ENCODE assay signal across 19 mouse cellular contexts in genomic region chr9:56309079-56309478, GRCm38 (mm10).
DNase-seq lines count a peak whose midpoint lies in the region; ATAC-seq and TF ChIP-seq lines count a peak whose summit lies in the region.
"Had no signal": no experiment of that assay in that cellular context is flagged by ENCODE, and none has a peak within 500 bp of the region (broad histone marks: within the 10 kb centered on the region; RNA-seq: fewer than 3 reads in every experiment).

No protein-coding gene starts in this region.

- H3K4me3 ChIP-seq in forebrain, embryonic 16.5 days (replicated peaks; ENCODE audit: low read length): no peak overlapping the region
- no peak overlapping the region for H3K4me3 ChIP-seq in forebrain, embryonic 12.5 days (replicated peaks)
- H3K4me3 ChIP-seq in lung, embryonic 14.5 days (ENCODE audit: low read depth, low read length): no peak overlapping the region
- H3K4me3 ChIP-seq: embryonic facial prominence, embryonic 15.5 days; erythroblast, embryonic 14.5 days; heart, adult 2 months; heart, embryonic 15.5 days had no signal

- no peak for TF ChIP-seq POLR2A in brain, embryonic 14.5 days (IDR thresholded peaks at IDR 0.05; ENCODE audit: borderline replicate concordance, extremely low read depth, insufficient read depth, insufficient read length, poor library complexity, severe bottlenecking)

- no peaks in the 10 kb centered on the region for H3K27me3 ChIP-seq in forebrain, embryonic 16.5 days (replicated peaks; ENCODE audit: control insufficient read depth, insufficient read depth, low read length)
- H3K27me3 ChIP-seq in forebrain, embryonic 12.5 days: no peaks in the 10 kb centered on the region
- H3K27me3 ChIP-seq in lung, embryonic 14.5 days (ENCODE audit: insufficient read depth, low read length): no peaks in the 10 kb centered on the region
- H3K27me3 ChIP-seq: embryonic facial prominence, embryonic 15.5 days; heart, embryonic 15.5 days had no signal

- whole genome bisulfite sequencing in forebrain, embryonic 16.5 days: 45% methylated on average over 2 of the region's 2 CpGs
- 68% methylated on average over 2 of the region's 2 CpGs for WGBS in forebrain, embryonic 12.5 days
- WGBS in lung, embryonic 14.5 days: 39% methylated on average over 2 of the region's 2 CpGs

- TF ChIP-seq CTCF in lung, embryonic 14.5 days (IDR thresholded peaks at IDR 0.05; ENCODE audit: low read depth): no peak
- TF ChIP-seq CTCF in brain, embryonic 14.5 days (IDR thresholded peaks at IDR 0.05; ENCODE audit: borderline replicate concordance, extremely low read depth, insufficient read depth, insufficient read length): no peak

- no peaks in the 10 kb centered on the region for H3K9me3 ChIP-seq in forebrain, embryonic 16.5 days (ENCODE audit: control insufficient read depth, low read length)
- H3K9me3 ChIP-seq in forebrain, embryonic 12.5 days: no peaks in the 10 kb centered on the region
- no peaks in the 10 kb centered on the region for H3K9me3 ChIP-seq in lung, embryonic 14.5 days (ENCODE audit: low read depth, low read length)
- H3K9me3 ChIP-seq: embryonic facial prominence, embryonic 15.5 days; heart, embryonic 15.5 days had no signal

- DNase-seq in lung, embryonic 14.5 days: peak; percentile 33
- DNase-seq in lung, postnatal 14 days: no peak
- peak; percentile 68 for DNase-seq in brain, embryonic 14.5 days (ENCODE audit: low read depth)
- no peak for DNase-seq in cerebellum, adult 18-20 months
- no peak for DNase-seq in left cerebral cortex, adult 9 months (ENCODE audit: low spot score in 2 of 2)
- DNase-seq: adrenal gland, postnatal 10 days; cerebellum, adult 8-10 months; cerebellum, postnatal 14 days; embryo, embryonic 11 days; gastrocnemius, postnatal 14 days; heart, adult 2 months; heart, postnatal 14 days had no signal

- H3K4me2 ChIP-seq in forebrain, embryonic 16.5 days (ENCODE audit: low read length): no peak overlapping the region
- no peak overlapping the region for H3K4me2 ChIP-seq in forebrain, embryonic 12.5 days
- H3K4me2 ChIP-seq in lung, embryonic 14.5 days: no peak overlapping the region
- H3K4me2 ChIP-seq: embryonic facial prominence, embryonic 15.5 days; heart, embryonic 11.5 days; heart, embryonic 15.5 days had no signal

- no peak overlapping the region for H3K27ac ChIP-seq in forebrain, embryonic 16.5 days (ENCODE audit: low read length)
- no peak overlapping the region for H3K27ac ChIP-seq in forebrain, embryonic 12.5 days
- H3K27ac ChIP-seq in lung, embryonic 14.5 days (ENCODE audit: low read depth): no peak overlapping the region
- H3K27ac ChIP-seq: embryonic facial prominence, embryonic 15.5 days; heart, adult 2 months; heart, embryonic 15.5 days had no signal

- no peak overlapping the region for H3K9ac ChIP-seq in forebrain, embryonic 16.5 days (replicated peaks; ENCODE audit: low read depth, low read length)
- H3K9ac ChIP-seq in forebrain, embryonic 12.5 days: no peak overlapping the region
- H3K9ac ChIP-seq in lung, embryonic 14.5 days: no peak overlapping the region
- H3K9ac ChIP-seq: embryonic facial prominence, embryonic 15.5 days; heart, embryonic 15.5 days had no signal

- H3K4me1 ChIP-seq in forebrain, embryonic 16.5 days (replicated peaks; ENCODE audit: control insufficient read depth, insufficient read depth, low read length): no peaks in the 10 kb centered on the region; the same call in 1 of the 2 replicates
- 0 out of 2 replicates have a peak, but pooled peaks cover 4% of the 10 kb centered on the region for H3K4me1 ChIP-seq in forebrain, embryonic 12.5 days
- no peaks in the 10 kb centered on the region for H3K4me1 ChIP-seq in lung, embryonic 14.5 days (ENCODE audit: insufficient read depth)
- H3K4me1 ChIP-seq: embryonic facial prominence, embryonic 15.5 days; heart, embryonic 15.5 days had no signal

- peak; percentile 63 for ATAC-seq in forebrain, embryonic 16.5 days
- ATAC-seq in forebrain, embryonic 12.5 days (ENCODE audit: low FRiP score): no peak
- no peak for ATAC-seq in lung, embryonic 14.5 days (ENCODE audit: insufficient read depth)
- ATAC-seq: hindbrain, embryonic 16.5 days had no signal

- no peaks in the 10 kb centered on the region for H3K36me3 ChIP-seq in forebrain, embryonic 16.5 days (ENCODE audit: control insufficient read depth, insufficient read depth)
- no peaks in the 10 kb centered on the region for H3K36me3 ChIP-seq in forebrain, embryonic 12.5 days (replicated peaks)
- no peaks in the 10 kb centered on the region for H3K36me3 ChIP-seq in lung, embryonic 14.5 days (ENCODE audit: insufficient read depth)
- H3K36me3 ChIP-seq: embryonic facial prominence, embryonic 15.5 days; heart, embryonic 15.5 days had no signal

Comparison
In these comparisons a context has a peak if more than half of its experiments do, and no peak if none do; other contexts are left out.
1. DNase-seq: peak in lung, embryonic 14.5 days (single experiment) and brain, embryonic 14.5 days (single experiment); none in lung, postnatal 14 days (single experiment), cerebellum, adult 18-20 months (0 of 2) and left cerebral cortex, adult 9 months (0 of 2).